Mouse (Mus musculus): ENCODE measurements at regions not wholly inside any gene's neighbourhood (a gene's known extent, or its start where the extent isn't known, plus 50 kb on each side); places are given as distances from the start of the nearest gene placed in this dataset.

DNA sequence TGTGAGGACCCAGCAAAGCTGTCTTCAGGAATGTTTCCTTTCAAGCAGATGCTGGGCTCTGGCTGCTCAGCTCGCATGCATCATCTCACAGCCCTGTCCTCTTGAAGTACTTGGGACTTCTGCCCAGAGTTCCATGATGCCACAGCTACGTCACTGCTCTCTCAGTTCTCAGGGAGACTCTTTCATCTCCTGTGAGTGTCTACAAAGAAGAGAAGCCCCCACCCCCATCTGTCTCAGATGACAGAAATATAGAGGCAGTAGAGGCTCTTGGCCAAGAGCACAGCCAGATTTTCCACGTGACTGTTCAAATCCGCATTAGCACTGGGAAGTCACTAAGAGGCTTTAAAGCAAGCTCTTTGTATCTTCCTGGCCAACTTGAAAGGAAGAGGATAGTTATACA lies 262.1 kb upstream of the Msx2 start:
- Histone ChIP-seq H3K27ac (ENCODE audit: control insufficient read depth, low read depth, low read length) (no peak overlapping the region), H3K4me3 (ENCODE audit: control insufficient read depth in 1 of 2, insufficient read depth in 1 of 2, low read depth in 2 of 2, low read length in 2 of 2) (no peak overlapping the region), H3K9ac (ENCODE audit: control insufficient read depth, low read depth, low read length, poor library complexity, severe bottlenecking) (no peak overlapping the region), H3K27me3 (ENCODE audit: control insufficient read depth in 1 of 2, insufficient read depth in 2 of 2, low read length in 2 of 2) (no peaks in the 10 kb centered on the region), H3K9me3 (replicated peaks; ENCODE audit: insufficient read depth, low read length) (no peaks in the 10 kb centered on the region), H3K4me1 (ENCODE audit: control insufficient read depth in 1 of 2, insufficient read depth in 2 of 2, low read length in 2 of 2) (no peaks in the 10 kb centered on the region), H3K36me3 (ENCODE audit: control insufficient read depth in 1 of 2, insufficient read depth in 2 of 2, low read length in 2 of 2) (no peaks in the 10 kb centered on the region), H3K79me2 (ENCODE audit: control insufficient read depth, insufficient read depth, low read length, poor library complexity) (no peaks in the 10 kb centered on the region)
- no peak for TF ChIP-seq USF1 (IDR thresholded peaks at IDR 0.05; ENCODE audit: low read depth, low read length)
- no peak for TF ChIP-seq NRF1 (IDR thresholded peaks at IDR 0.05; ENCODE audit: insufficient read depth, low read depth, low read length, poor library complexity, severe bottlenecking)
- TF ChIP-seq MAX (IDR thresholded peaks at IDR 0.05; ENCODE audit: low read length), result no peak
- TF ChIP-seq RAD21 (IDR thresholded peaks at IDR 0.05; ENCODE audit: low read depth, low read length), result no peak
- no peak for TF ChIP-seq TAL1 (IDR thresholded peaks at IDR 0.05; ENCODE audit: low read length)
- no peak for TF ChIP-seq CTCF (IDR thresholded peaks at IDR 0.05 in 2 of 3, conservative IDR thresholded peaks at IDR 0.05 in 1 of 3; ENCODE audit: control insufficient read depth in 1 of 3, insufficient read depth in 1 of 3, low read depth in 2 of 3, low read length in 3 of 3, poor library complexity in 1 of 3, severe bottlenecking in 1 of 3)
- TF ChIP-seq POLR2AphosphoS2 (IDR thresholded peaks at IDR 0.05; ENCODE audit: low read length), result no peak
- no peak for TF ChIP-seq CHD1 (IDR thresholded peaks at IDR 0.05; ENCODE audit: low read depth, low read length)
- TF ChIP-seq MEF2A (IDR thresholded peaks at IDR 0.05; ENCODE audit: extremely low read depth, insufficient replicate concordance, low read depth, low read length, poor library complexity, severe bottlenecking), result no peak
- TF ChIP-seq POLR2A (IDR thresholded peaks at IDR 0.05; ENCODE audit: control insufficient read depth in 1 of 2, insufficient read depth in 1 of 2, low read depth in 1 of 2, low read length in 2 of 2, poor library complexity in 1 of 2), result no peak
- TF ChIP-seq JUND (IDR thresholded peaks at IDR 0.05; ENCODE audit: low read depth, low read length), result no peak
- TF ChIP-seq HCFC1 (IDR thresholded peaks at IDR 0.05; ENCODE audit: low read depth, low read length), result no peak
- no peak for TF ChIP-seq E2F4 (IDR thresholded peaks at IDR 0.05; ENCODE audit: borderline replicate concordance, low read depth, low read length)
- no peak for TF ChIP-seq ZC3H11A (IDR thresholded peaks at IDR 0.05; ENCODE audit: low read depth, low read length)
- DNase-seq (ENCODE audit: low read depth, low spot score), result no peak

DNA sequence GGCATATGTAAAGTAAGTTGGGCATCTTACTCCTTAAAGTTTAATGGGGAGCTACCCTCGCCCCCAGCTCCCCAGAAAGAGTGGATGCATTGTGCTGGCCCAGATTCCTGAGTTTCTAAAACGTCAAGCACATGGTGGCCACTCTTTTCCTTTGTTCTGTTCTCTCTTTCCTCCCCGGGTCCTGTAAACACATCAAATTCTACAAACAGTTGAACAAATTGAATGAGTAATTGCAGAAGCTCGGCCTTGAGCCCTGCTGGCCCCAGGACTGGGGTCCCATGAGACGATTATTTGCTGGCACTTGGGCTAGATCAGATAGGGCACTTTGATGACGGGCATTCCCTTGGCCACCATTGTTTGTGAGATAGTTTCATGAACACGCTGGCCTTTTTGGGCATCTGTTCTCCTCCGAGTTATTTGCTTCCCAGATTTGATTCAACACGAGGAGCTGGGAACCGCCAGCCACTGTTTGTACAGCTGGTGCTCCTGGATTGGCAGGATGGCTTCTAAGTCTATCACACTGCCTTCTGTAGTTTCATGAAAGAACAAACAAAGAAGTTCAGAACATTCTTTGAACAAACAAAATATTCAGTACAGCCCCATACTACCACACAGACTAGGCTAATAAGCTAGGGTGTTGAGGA lies 257.5 kb upstream of the Msx2 start:
- no peak for DNase-seq (ENCODE audit: low read depth, low spot score)
- H3K27me3 ChIP-seq (ENCODE audit: control insufficient read depth in 1 of 2, insufficient read depth in 2 of 2, low read length in 2 of 2), result no peaks in the 10 kb centered on the region
- no peak overlapping the region for H3K4me3 ChIP-seq (ENCODE audit: control insufficient read depth in 1 of 2, insufficient read depth in 1 of 2, low read depth in 2 of 2, low read length in 2 of 2)

More for the DNA sequence above, 257.5 kb upstream of the Msx2 start:
- H3K9me3 ChIP-seq (replicated peaks; ENCODE audit: insufficient read depth, low read length), result no peaks in the 10 kb centered on the region
- no peaks in the 10 kb centered on the region for H3K36me3 ChIP-seq (ENCODE audit: control insufficient read depth in 1 of 2, insufficient read depth in 2 of 2, low read length in 2 of 2)
- TF ChIP-seq UBTF (IDR thresholded peaks at IDR 0.05; ENCODE audit: borderline replicate concordance, insufficient read depth, low read depth, low read length) (no peak), MYB (IDR thresholded peaks at IDR 0.05; ENCODE audit: low read depth, low read length) (no peak), BHLHE40 (IDR thresholded peaks at IDR 0.05; ENCODE audit: borderline replicate concordance, low read depth, low read length) (no peak), ZMIZ1 (IDR thresholded peaks at IDR 0.05; ENCODE audit: low read depth, low read length) (no peak), ELF1 (IDR thresholded peaks at IDR 0.05; ENCODE audit: low read depth, low read length) (no peak), CTCF (IDR thresholded peaks at IDR 0.05 in 2 of 3, conservative IDR thresholded peaks at IDR 0.05 in 1 of 3; ENCODE audit: control insufficient read depth in 1 of 3, insufficient read depth in 1 of 3, low read depth in 2 of 3, low read length in 3 of 3, poor library complexity in 1 of 3, severe bottlenecking in 1 of 3) (no peak), MEF2A (IDR thresholded peaks at IDR 0.05; ENCODE audit: extremely low read depth, insufficient replicate concordance, low read depth, low read length, poor library complexity, severe bottlenecking) (no peak), NRF1 (IDR thresholded peaks at IDR 0.05; ENCODE audit: insufficient read depth, low read depth, low read length, poor library complexity, severe bottlenecking) (no peak), ETS1 (IDR thresholded peaks at IDR 0.05; ENCODE audit: low read depth, low read length) (no peak), GATA1 (IDR thresholded peaks at IDR 0.05; ENCODE audit: low read depth, low read length) (no peak), E2F4 (IDR thresholded peaks at IDR 0.05; ENCODE audit: borderline replicate concordance, low read depth, low read length) (no peak), USF2 (IDR thresholded peaks at IDR 0.05; ENCODE audit: borderline replicate concordance in 1 of 2, insufficient read depth in 1 of 2, low read depth in 1 of 2, low read length in 2 of 2) (no peak), CHD2 (IDR thresholded peaks at IDR 0.05; ENCODE audit: low read length) (no peak), MAX (IDR thresholded peaks at IDR 0.05; ENCODE audit: low read length) (no peak)
- H3K27ac ChIP-seq (ENCODE audit: control insufficient read depth, low read depth, low read length), result no peak overlapping the region
- no peaks in the 10 kb centered on the region for H3K79me2 ChIP-seq (ENCODE audit: control insufficient read depth, insufficient read depth, low read length, poor library complexity)
- no peak overlapping the region for H3K9ac ChIP-seq (ENCODE audit: control insufficient read depth, low read depth, low read length, poor library complexity, severe bottlenecking)
- H3K4me1 ChIP-seq (ENCODE audit: control insufficient read depth in 1 of 2, insufficient read depth in 2 of 2, low read length in 2 of 2), result no peaks in the 10 kb centered on the region
